Mouse (Mus musculus): ENCODE measurements around the gene Cryba2. TPM values are rescaled to one million over a fixed set of nuclear protein-coding genes. Genes with fewer than 3 reads are reported as not detected.

Gene Cryba2
- polyA plus RNA-seq (2014; fragmentation: Nextera tagmentation; extraction: Ambion mirVana) = 0.19 TPM in 1 of 2 replicates, not detected in the other

DNA sequence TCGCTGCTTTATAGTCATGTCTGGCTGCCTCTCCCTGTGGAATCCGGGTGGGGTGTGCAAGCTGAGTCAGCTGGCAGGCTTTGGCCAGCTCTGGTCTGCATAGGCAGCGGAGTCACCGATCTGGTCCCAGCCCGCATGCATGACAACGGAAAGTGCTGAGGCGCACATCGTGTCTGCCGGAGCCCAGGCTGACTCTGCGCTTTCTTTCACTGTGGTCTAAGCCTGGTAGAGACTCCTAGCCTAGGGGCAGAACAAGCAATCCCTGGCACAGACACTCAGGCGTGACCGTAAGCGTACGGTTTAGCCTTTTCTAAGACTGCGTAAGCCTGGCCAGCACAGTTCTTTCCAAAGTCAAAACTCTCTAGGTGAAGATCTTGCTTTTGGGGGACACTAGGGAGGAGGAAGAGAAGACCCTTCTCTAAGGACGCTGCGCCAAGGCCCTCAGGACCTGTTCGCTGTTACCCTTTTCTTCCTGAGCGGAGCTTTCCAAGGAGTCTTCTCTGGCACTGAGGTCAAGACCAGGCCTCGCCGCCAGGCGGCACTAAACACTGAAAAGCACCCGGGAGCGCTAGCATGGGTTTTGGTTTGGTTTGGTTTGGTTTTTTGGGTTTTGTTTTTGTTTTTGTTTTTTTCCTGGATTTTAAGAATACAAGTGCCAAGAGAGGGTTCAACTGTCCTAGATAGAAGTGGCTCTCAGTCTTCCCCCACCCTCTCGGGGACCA, at the start of gene Cryba2:
Gene Cryba2, minus strand, starts transcription at position 10 of the 722 bp plus-strand sequence.
- Histone ChIP-seq H3K36me3 (ENCODE audit: control insufficient read depth, insufficient read depth, low read length) (no peaks in the 10 kb centered on the region), H3K4me1 (ENCODE audit: control insufficient read depth, insufficient read depth, low read length) (peaks cover 5% of the 10 kb centered on the region), H3K27ac (ENCODE audit: low read depth, low read length) (no peak within 1 kb of the TSS), H3K9me3 (ENCODE audit: control insufficient read depth, low read length) (no peaks in the 10 kb centered on the region), H3K4me3 (ENCODE audit: low read depth, low read length) (peak within 1 kb of the TSS; percentile 14), H3K9ac (ENCODE audit: low read length) (no peak within 1 kb of the TSS), H3K27me3 (ENCODE audit: control insufficient read depth, insufficient read depth, low read length) (peaks cover 75% of the 10 kb centered on the region), H3K4me2 (peak within 1 kb of the TSS; percentile 31)
- 4% methylated on average over 25 of the region's 25 CpGs for WGBS
- ATAC-seq (ENCODE audit: low FRiP score) (peak; percentile 27; the same call in 1 of the 2 replicates), DNase-seq (ENCODE audit: low spot score, missing footprints) (peak; percentile 97)

DNA sequence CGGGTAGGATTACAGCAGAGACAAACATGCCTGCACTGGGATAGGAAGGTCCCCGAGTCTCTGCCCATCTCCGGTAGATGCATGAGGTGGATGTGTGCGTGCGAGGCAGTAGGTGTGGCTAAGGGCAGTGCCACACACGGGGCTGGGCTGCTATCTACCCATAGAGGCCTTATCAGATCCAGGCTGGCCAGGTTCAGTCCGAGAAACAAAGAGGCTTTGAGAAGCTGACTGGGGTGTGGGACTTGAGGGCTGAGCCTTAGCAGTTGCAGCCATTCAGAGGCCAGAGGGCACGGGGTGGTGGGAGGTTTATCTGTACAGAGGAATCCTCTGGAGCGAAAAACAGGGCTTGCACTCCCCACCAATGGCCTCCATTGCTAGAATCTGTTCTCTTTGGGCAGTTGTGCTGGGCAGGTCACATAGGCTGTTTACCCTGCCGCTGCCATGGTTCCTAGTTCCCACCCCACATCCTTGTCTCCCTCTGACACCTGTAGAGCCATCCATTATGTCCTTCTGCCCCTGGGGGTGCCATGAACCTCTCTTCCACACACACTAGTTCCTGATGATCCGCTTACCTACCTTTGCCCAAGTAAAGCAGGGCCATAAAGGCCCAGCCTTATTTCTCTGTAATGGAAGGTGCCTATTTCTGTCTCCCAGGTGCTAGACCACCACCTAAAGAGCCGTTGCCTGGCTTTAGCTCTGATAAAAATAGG, 48.9 kb upstream of the Cryba2 start:
- Histone ChIP-seq H3K27me3 (ENCODE audit: control insufficient read depth, insufficient read depth, low read length) (peaks cover 9% of the 10 kb centered on the region), H3K4me3 (ENCODE audit: low read depth, low read length) (no peak overlapping the region), H3K4me1 (ENCODE audit: control insufficient read depth, insufficient read depth, low read length) (no peaks in the 10 kb centered on the region), H3K36me3 (ENCODE audit: control insufficient read depth, insufficient read depth, low read length) (no peaks in the 10 kb centered on the region), H3K9me3 (ENCODE audit: control insufficient read depth, low read length) (no peaks in the 10 kb centered on the region), H3K9ac (ENCODE audit: low read length) (no peak overlapping the region), H3K4me2 (no peak overlapping the region), H3K27ac (ENCODE audit: low read depth, low read length) (no peak overlapping the region)
- ATAC-seq (ENCODE audit: low FRiP score) (no peak), DNase-seq (ENCODE audit: low spot score, missing footprints) (peak; percentile 69)
- WGBS = 60% methylated on average over 12 of the region's 12 CpGs

DNA sequence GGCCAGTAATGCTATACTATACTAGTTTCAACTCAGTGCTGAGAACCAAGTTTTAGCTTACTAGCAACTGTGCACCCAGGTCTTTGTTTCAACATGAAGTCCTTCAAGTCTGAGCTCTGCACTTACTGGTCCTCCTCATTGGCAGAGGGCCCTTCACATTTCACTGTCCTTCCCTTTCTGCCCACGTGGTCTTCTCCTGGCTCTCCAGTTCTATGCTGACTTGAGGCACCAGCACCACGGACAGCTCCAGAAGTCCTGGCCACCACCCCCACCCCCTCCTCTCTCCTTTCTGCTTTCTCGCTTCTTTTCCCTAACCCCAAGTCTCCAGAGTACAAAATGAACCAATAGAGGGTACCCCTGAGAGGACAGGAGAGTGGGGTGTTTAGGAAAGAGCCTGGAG, 46.8 kb upstream of the Cryba2 start:
- Histone ChIP-seq H3K4me1 (ENCODE audit: control insufficient read depth, insufficient read depth, low read length) (no peaks in the 10 kb centered on the region), H3K4me2 (no peak overlapping the region), H3K27ac (ENCODE audit: low read depth, low read length) (no peak overlapping the region), H3K27me3 (ENCODE audit: control insufficient read depth, insufficient read depth, low read length) (no peaks in the 10 kb centered on the region), H3K4me3 (ENCODE audit: low read depth, low read length) (no peak overlapping the region), H3K9ac (ENCODE audit: low read length) (no peak overlapping the region), H3K9me3 (ENCODE audit: control insufficient read depth, low read length) (no peaks in the 10 kb centered on the region), H3K36me3 (ENCODE audit: control insufficient read depth, insufficient read depth, low read length) (no peaks in the 10 kb centered on the region)
- ATAC-seq (ENCODE audit: low FRiP score) = no peak
- 4% methylated on average over 3 of the region's 3 CpGs for WGBS
- DNase-seq (ENCODE audit: low spot score, missing footprints) = peak; percentile 78

DNA sequence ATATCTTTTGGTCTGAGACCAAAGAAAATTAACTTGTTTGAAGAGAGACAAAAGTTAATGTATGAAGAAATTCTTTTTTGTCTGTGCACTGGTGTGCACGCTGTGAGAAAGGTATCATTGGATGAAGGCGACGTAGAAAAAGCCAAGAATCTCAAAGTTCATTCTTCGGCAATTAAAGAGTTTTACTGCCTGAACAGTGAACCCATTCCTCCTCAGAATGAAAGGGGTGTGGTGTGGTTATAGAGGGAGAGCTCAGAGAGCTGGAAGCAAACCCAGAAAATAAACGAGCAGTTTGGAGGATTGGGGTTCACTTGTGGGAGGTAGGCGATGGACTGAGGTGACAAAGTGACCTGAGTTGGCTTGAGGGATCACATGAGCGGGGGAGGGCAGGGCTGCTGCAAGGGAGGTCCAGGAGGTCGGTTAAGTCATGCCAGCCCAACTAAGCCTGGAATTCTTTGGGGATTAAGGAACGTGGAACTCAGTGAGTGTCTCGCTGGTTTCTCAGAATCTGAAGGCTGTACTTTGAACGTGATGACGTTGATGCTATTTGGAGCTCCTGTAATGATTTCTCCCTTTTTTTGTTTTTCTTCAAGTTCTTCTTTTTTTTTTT, 43.4 kb upstream of the Cryba2 start:
- no peak overlapping the region for H3K9ac ChIP-seq (ENCODE audit: low read length)
- no peak for ATAC-seq (ENCODE audit: low FRiP score)
- DNase-seq (ENCODE audit: low spot score, missing footprints) = peak; percentile 76
- 38% methylated on average over 12 of the region's 12 CpGs for WGBS
- H3K4me2 ChIP-seq = no peak overlapping the region
- no peaks in the 10 kb centered on the region for H3K9me3 ChIP-seq (ENCODE audit: control insufficient read depth, low read length)
- no peak overlapping the region for H3K4me3 ChIP-seq (ENCODE audit: low read depth, low read length)
- H3K4me1 ChIP-seq (ENCODE audit: control insufficient read depth, insufficient read depth, low read length) = no peaks in the 10 kb centered on the region
- no peak overlapping the region for H3K27ac ChIP-seq (ENCODE audit: low read depth, low read length)
- no peaks in the 10 kb centered on the region for H3K36me3 ChIP-seq (ENCODE audit: control insufficient read depth, insufficient read depth, low read length)
- H3K27me3 ChIP-seq (ENCODE audit: control insufficient read depth, insufficient read depth, low read length) = no peaks in the 10 kb centered on the region

DNA sequence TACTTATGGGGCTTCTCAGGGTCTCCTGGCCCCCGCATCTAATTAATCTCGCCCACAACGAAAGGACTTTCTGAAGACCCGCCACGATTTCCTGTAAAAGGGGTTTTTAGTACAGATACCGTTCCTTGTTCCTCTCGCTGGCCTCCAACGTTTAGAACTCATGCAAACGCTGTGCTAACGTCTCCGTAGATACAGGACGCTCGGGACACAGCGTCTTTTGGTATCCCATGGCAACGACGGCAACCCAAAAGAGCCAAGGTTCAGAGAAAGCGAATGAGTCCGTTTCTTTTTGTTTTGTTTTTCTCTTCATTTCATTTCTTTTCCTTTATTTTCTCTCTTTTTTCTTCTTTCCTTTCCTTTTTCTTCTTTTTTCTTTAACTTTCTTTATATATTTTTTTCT, 42.5 kb upstream of the Cryba2 start, which contains the start of gene Cfap65:
Gene Cfap65, minus strand, starts transcription at position 198 of the 400 bp plus-strand sequence.
- WGBS = 3% methylated on average over 18 of the region's 18 CpGs
- Histone ChIP-seq H3K4me1 (ENCODE audit: control insufficient read depth, insufficient read depth, low read length) (no peaks in the 10 kb centered on the region), H3K36me3 (ENCODE audit: control insufficient read depth, insufficient read depth, low read length) (no peaks in the 10 kb centered on the region), H3K9ac (ENCODE audit: low read length) (no peak within 1 kb of the TSS), H3K27me3 (ENCODE audit: control insufficient read depth, insufficient read depth, low read length) (no peaks in the 10 kb centered on the region), H3K4me2 (peak within 1 kb of the TSS; percentile 62), H3K4me3 (ENCODE audit: low read depth, low read length) (peak within 1 kb of the TSS; percentile 32), H3K9me3 (ENCODE audit: control insufficient read depth, low read length) (no peaks in the 10 kb centered on the region), H3K27ac (ENCODE audit: low read depth, low read length) (no peak within 1 kb of the TSS)
- ATAC-seq (ENCODE audit: low FRiP score) (peak; percentile 57; the same call in 1 of the 2 replicates), DNase-seq (ENCODE audit: low spot score, missing footprints) (peak; percentile 95)

DNA sequence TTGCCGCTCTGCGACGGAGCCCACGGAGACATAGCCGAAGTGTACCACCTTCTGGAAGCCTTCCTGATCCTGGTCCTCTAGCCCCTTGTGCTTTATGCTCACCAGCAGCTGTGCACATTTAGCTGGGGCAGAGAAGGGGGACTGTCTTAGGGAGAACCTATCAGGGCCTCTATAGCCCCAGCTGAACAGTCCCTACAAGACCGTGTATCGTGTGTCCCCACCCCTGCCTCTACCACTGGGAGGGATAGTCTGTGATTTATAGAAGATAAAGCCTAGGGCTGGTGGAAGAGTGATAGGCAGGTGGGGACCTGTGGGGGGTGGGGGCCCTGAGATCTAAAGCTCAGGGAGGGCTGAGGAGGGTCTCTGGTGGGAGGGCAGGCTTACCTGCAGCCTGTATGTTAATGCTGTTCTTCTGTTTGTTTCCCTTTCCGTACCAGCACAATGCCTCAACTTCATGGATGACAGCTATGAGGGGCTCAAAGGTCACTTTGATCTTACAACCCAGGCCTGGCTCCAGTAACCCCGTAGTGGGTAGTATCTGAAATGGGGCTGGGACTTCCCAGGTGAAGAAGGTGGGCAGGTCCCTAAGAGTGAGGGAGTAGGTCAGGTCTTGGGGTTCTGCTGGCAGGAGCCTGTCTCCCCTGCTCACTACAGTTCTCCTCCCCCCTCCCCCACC, 34.8 kb upstream of the Cryba2 start:
- H3K4me2 ChIP-seq = no peak overlapping the region
- 87% methylated on average over 9 of the region's 9 CpGs for WGBS
- H3K36me3 ChIP-seq (ENCODE audit: control insufficient read depth, insufficient read depth, low read length) = no peaks in the 10 kb centered on the region
- DNase-seq (ENCODE audit: low spot score, missing footprints) (peak; percentile 39), ATAC-seq (ENCODE audit: low FRiP score) (no peak)
- no peak overlapping the region for H3K4me3 ChIP-seq (ENCODE audit: low read depth, low read length)
- H3K9ac ChIP-seq (ENCODE audit: low read length) = no peak overlapping the region
- H3K9me3 ChIP-seq (ENCODE audit: control insufficient read depth, low read length) = no peaks in the 10 kb centered on the region
- H3K27me3 ChIP-seq (ENCODE audit: control insufficient read depth, insufficient read depth, low read length) = no peaks in the 10 kb centered on the region
- H3K27ac ChIP-seq (ENCODE audit: low read depth, low read length) = no peak overlapping the region
- no peaks in the 10 kb centered on the region for H3K4me1 ChIP-seq (ENCODE audit: control insufficient read depth, insufficient read depth, low read length)

DNA sequence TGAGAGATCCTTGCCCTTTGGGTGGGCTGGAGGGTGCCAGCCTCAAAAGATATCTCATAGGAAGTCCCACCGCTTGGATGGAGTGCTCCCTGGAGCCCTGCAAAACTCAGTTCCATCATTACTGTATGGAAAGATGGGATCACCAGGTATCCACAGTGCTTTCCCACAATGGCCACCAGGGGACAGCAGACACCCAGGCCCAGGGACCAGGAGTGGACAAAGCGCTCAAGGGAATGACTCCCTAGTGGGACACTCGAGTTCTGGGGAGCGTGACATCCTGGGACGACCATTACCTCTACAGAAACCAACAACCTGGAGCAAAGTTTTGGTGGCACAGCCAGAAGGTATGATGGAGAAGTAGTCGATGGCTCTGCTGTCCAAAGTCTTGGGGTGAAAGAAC, 33.8 kb upstream of the Cryba2 start:
- H3K4me2 ChIP-seq = no peak overlapping the region
- H3K27me3 ChIP-seq (ENCODE audit: control insufficient read depth, insufficient read depth, low read length) = no peaks in the 10 kb centered on the region
- 34% methylated on average over 6 of the region's 6 CpGs for WGBS
- no peaks in the 10 kb centered on the region for H3K9me3 ChIP-seq (ENCODE audit: control insufficient read depth, low read length)
- H3K36me3 ChIP-seq (ENCODE audit: control insufficient read depth, insufficient read depth, low read length) = no peaks in the 10 kb centered on the region
- no peaks in the 10 kb centered on the region for H3K4me1 ChIP-seq (ENCODE audit: control insufficient read depth, insufficient read depth, low read length)
- no peak overlapping the region for H3K4me3 ChIP-seq (ENCODE audit: low read depth, low read length)
- ATAC-seq (ENCODE audit: low FRiP score) (no peak), DNase-seq (ENCODE audit: low spot score, missing footprints) (peak; percentile 90)
- no peak overlapping the region for H3K9ac ChIP-seq (ENCODE audit: low read length)
- no peak overlapping the region for H3K27ac ChIP-seq (ENCODE audit: low read depth, low read length)

DNA sequence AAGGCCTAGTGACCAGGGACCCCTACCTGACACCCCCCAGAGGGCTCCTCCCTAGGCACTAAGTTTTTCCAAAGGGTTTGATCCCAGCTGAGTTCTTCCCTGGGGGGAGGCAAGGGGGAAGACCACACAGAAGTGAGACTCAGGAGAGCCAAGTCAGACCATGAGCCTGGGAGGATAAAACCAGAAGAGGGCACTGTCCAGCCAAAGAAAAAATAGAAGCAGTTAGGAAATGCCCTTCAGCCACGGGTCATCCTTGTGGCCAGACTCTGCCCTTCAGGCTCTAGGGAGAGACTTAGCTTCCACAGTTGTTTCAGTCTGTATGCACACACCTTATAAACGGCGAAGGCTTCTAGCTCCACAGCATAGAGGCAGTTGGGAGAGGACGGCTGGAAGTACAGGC, 31.5 kb upstream of the Cryba2 start:
- no peak overlapping the region for H3K4me3 ChIP-seq (ENCODE audit: low read depth, low read length)
- H3K9ac ChIP-seq (ENCODE audit: low read length) = no peak overlapping the region
- WGBS = 69% methylated on average over 4 of the region's 4 CpGs
- no peak overlapping the region for H3K4me2 ChIP-seq
- ATAC-seq (ENCODE audit: low FRiP score) (no peak), DNase-seq (ENCODE audit: low spot score, missing footprints) (no peak)
- no peak overlapping the region for H3K27ac ChIP-seq (ENCODE audit: low read depth, low read length)
- no peaks in the 10 kb centered on the region for H3K27me3 ChIP-seq (ENCODE audit: control insufficient read depth, insufficient read depth, low read length)
- no peaks in the 10 kb centered on the region for H3K9me3 ChIP-seq (ENCODE audit: control insufficient read depth, low read length)
- no peaks in the 10 kb centered on the region for H3K4me1 ChIP-seq (ENCODE audit: control insufficient read depth, insufficient read depth, low read length)
- no peaks in the 10 kb centered on the region for H3K36me3 ChIP-seq (ENCODE audit: control insufficient read depth, insufficient read depth, low read length)

Measured in midbrain, embryonic 11.5 days (tissue).